12 mouse cellular contexts compared by ENCODE assay signal in genomic region chr9:96785871-96786342, GRCm38 (mm10). TPM values are rescaled to one million over a fixed set of nuclear protein-coding genes. Genes with fewer than 3 reads are reported as not detected.
A peak's percentile ranks its signal among the peaks of the same experiment; 100 is the strongest.
DNase-seq lines count a peak whose midpoint lies in the region; ATAC-seq and TF ChIP-seq lines count a peak whose summit lies in the region.
"Had no signal": no experiment of that assay in that cellular context is flagged by ENCODE, and none has a peak within 500 bp of the region (broad histone marks: within the 10 kb centered on the region; RNA-seq: fewer than 3 reads in every experiment).

No protein-coding gene starts in this region.

- H3K4me2 ChIP-seq in intestine, embryonic 15.5 days (replicated peaks), result 0 out of 2 replicates have a peak overlapping the region, but pooled peaks have one; percentile 19
- no peak overlapping the region for H3K4me2 ChIP-seq in kidney, postnatal 0 days (ENCODE audit: low read length)
- no peak overlapping the region for H3K4me2 ChIP-seq in hindbrain, embryonic 16.5 days (ENCODE audit: low read length)
- H3K4me2 ChIP-seq: hindbrain, embryonic 13.5 days had no signal

- DNase-seq in heart, adult 11 months, result peak; percentile 52
- no peak for DNase-seq in heart, postnatal 25 days (ENCODE audit: low spot score)
- DNase-seq in CD4-positive helper T cell, adult 2 months (ENCODE audit: low read depth, low spot score), result peak; percentile 39
- DNase-seq in kidney, postnatal 0 days (ENCODE audit: low spot score), result peak; percentile 93
- no peak for DNase-seq in adrenal gland, postnatal 36 days
- no peak for DNase-seq in spleen, adult 12 weeks (ENCODE audit: low spot score)
- DNase-seq: cerebellum, adult 9-10 months had no signal

- no peak overlapping the region for H3K4me3 ChIP-seq in intestine, embryonic 15.5 days (replicated peaks)
- no peak overlapping the region for H3K4me3 ChIP-seq in kidney, postnatal 0 days (replicated peaks; ENCODE audit: low read depth, low read length)
- H3K4me3 ChIP-seq in hindbrain, embryonic 16.5 days (ENCODE audit: low read length), result no peak overlapping the region
- H3K4me3 ChIP-seq: heart, embryonic 10.5 days; hindbrain, embryonic 13.5 days; layer of hippocampus, adult 2 months had no signal

- no peaks in the 10 kb centered on the region for H3K9me3 ChIP-seq in intestine, embryonic 15.5 days
- H3K9me3 ChIP-seq in kidney, postnatal 0 days (replicated peaks; ENCODE audit: low read length), result no peaks in the 10 kb centered on the region
- H3K9me3 ChIP-seq in hindbrain, embryonic 16.5 days (ENCODE audit: control insufficient read depth, low read length), result no peaks in the 10 kb centered on the region
- H3K9me3 ChIP-seq: heart, embryonic 10.5 days; hindbrain, embryonic 13.5 days had no signal

- WGBS in intestine, embryonic 15.5 days, result 16% methylated on average over 9 of the region's 9 CpGs
- WGBS in kidney, postnatal 0 days, result 23% methylated on average over 9 of the region's 9 CpGs
- WGBS in hindbrain, embryonic 16.5 days, result 53% methylated on average over 9 of the region's 9 CpGs

- no peaks in the 10 kb centered on the region for H3K36me3 ChIP-seq in intestine, embryonic 15.5 days
- H3K36me3 ChIP-seq in kidney, postnatal 0 days (ENCODE audit: insufficient read depth, low read length), result no peaks in the 10 kb centered on the region
- H3K36me3 ChIP-seq in hindbrain, embryonic 16.5 days (ENCODE audit: control insufficient read depth, insufficient read depth, low read length), result no peaks in the 10 kb centered on the region
- H3K36me3 ChIP-seq: heart, embryonic 10.5 days; hindbrain, embryonic 13.5 days had no signal

- H3K9ac ChIP-seq in intestine, embryonic 15.5 days, result no peak overlapping the region
- no peak overlapping the region for H3K9ac ChIP-seq in kidney, postnatal 0 days (ENCODE audit: low read depth, low read length)
- no peak overlapping the region for H3K9ac ChIP-seq in hindbrain, embryonic 16.5 days (ENCODE audit: low read depth, low read length)
- H3K9ac ChIP-seq: hindbrain, embryonic 13.5 days had no signal

- intact Hi-C loops in heart, postnatal 25 days (cut with DNase I), result no loop called here

- peak overlapping the region; percentile 67 for H3K27ac ChIP-seq in intestine, embryonic 15.5 days
- H3K27ac ChIP-seq in kidney, postnatal 0 days, result peak overlapping the region; percentile 67
- no peak overlapping the region for H3K27ac ChIP-seq in hindbrain, embryonic 16.5 days (ENCODE audit: low read depth, low read length)
- H3K27ac ChIP-seq: heart, embryonic 10.5 days; hindbrain, embryonic 13.5 days; layer of hippocampus, adult 2 months had no signal

- no peaks in the 10 kb centered on the region for H3K27me3 ChIP-seq in intestine, embryonic 15.5 days (replicated peaks)
- no peaks in the 10 kb centered on the region for H3K27me3 ChIP-seq in kidney, postnatal 0 days (ENCODE audit: insufficient read depth, low read length)
- no peaks in the 10 kb centered on the region for H3K27me3 ChIP-seq in hindbrain, embryonic 16.5 days (replicated peaks; ENCODE audit: control insufficient read depth, insufficient read depth, low read length)
- H3K27me3 ChIP-seq: hindbrain, embryonic 13.5 days had no signal

- no peak for TF ChIP-seq CTCF in kidney, postnatal 0 days (IDR thresholded peaks at IDR 0.05; ENCODE audit: low read depth)

- peak; percentile 73 for ATAC-seq in intestine, embryonic 15.5 days
- peak; percentile 48; the same call in 1 of the 2 replicates for ATAC-seq in kidney, postnatal 0 days (replicated peaks; ENCODE audit: low FRiP score, low read depth)
- ATAC-seq in hindbrain, embryonic 16.5 days, result no peak

- 0 out of 2 replicates have a peak, but pooled peaks cover 4% of the 10 kb centered on the region for H3K4me1 ChIP-seq in intestine, embryonic 15.5 days (replicated peaks)
- H3K4me1 ChIP-seq in kidney, postnatal 0 days (replicated peaks; ENCODE audit: insufficient read depth, low read length), result 0 out of 2 replicates have a peak, but pooled peaks cover 3% of the 10 kb centered on the region
- no peaks in the 10 kb centered on the region for H3K4me1 ChIP-seq in hindbrain, embryonic 16.5 days (ENCODE audit: control insufficient read depth, insufficient read depth, low read depth, low read length)
- H3K4me1 ChIP-seq: hindbrain, embryonic 13.5 days had no signal

RNA-seq across cellular contexts. Expression of gene Zbtb38, which starts 33.3 kb away (rescaled TPM):
- total RNA-seq in heart, postnatal 25 days (2021), result 10 to 100 TPM; 32.5 to 37.7 TPM
- polyA plus RNA-seq in intestine, embryonic 15.5 days (2015; fragmentation: Nextera tagmentation; extraction: Ambion mirVana), result 22.5 and 22.9 TPM in 2 replicates
- 28.3 and 28.5 TPM in 2 replicates for polyA plus RNA-seq in kidney, postnatal 0 days (2015; fragmentation: Nextera tagmentation; extraction: Ambion mirVana)
- polyA plus RNA-seq in hindbrain, embryonic 16.5 days (2015; fragmentation: Nextera tagmentation; extraction: Ambion mirVana), result 42.5 and 43.8 TPM in 2 replicates
- total RNA-seq in adrenal gland, postnatal 36 days (2021), result 10 to 100 TPM; 56.1 to 75.8 TPM

Comparison
In these comparisons a context has a peak if more than half of its experiments do, and no peak if none do; other contexts are left out.
1. DNase-seq: peak in heart, adult 11 months (single experiment), CD4-positive helper T cell, adult 2 months (single experiment) and kidney, postnatal 0 days (single experiment); none in heart, postnatal 25 days (single experiment), adrenal gland, postnatal 36 days (0 of 2) and spleen, adult 12 weeks (single experiment).